Comparison of ENCODE assay signal across 8 mouse cellular contexts in genomic region chr12:3732623-3733265, GRCm38 (mm10).
DNase-seq lines count a peak whose midpoint lies in the region; ATAC-seq lines count a peak whose summit lies in the region.

No protein-coding gene starts in this region.

- 61% methylated on average over 11 of the region's 11 CpGs for WGBS in midbrain, embryonic 13.5 days
- 77% methylated on average over 11 of the region's 11 CpGs for WGBS in midbrain, embryonic 10.5 days
- WGBS in heart, embryonic 16.5 days, result 46% methylated on average over 11 of the region's 11 CpGs
- 52% methylated on average over 11 of the region's 11 CpGs for WGBS in midbrain, embryonic 15.5 days

- H3K4me1 ChIP-seq in midbrain, embryonic 13.5 days (replicated peaks), result 0 out of 2 replicates have a peak, but pooled peaks cover 3% of the 10 kb centered on the region
- peaks cover 8% of the 10 kb centered on the region; the same call in 1 of the 2 replicates for H3K4me1 ChIP-seq in midbrain, embryonic 10.5 days
- peaks cover 11% of the 10 kb centered on the region for H3K4me1 ChIP-seq in heart, embryonic 16.5 days (ENCODE audit: control insufficient read depth, insufficient read depth, low read length)
- H3K4me1 ChIP-seq in midbrain, embryonic 15.5 days, result no peaks in the 10 kb centered on the region

- H3K36me3 ChIP-seq in midbrain, embryonic 13.5 days, result peaks cover 3% of the 10 kb centered on the region; the same call in 1 of the 2 replicates
- no peaks in the 10 kb centered on the region for H3K36me3 ChIP-seq in midbrain, embryonic 10.5 days
- no peaks in the 10 kb centered on the region for H3K36me3 ChIP-seq in heart, embryonic 16.5 days (ENCODE audit: control insufficient read depth, insufficient read depth)
- H3K36me3 ChIP-seq in midbrain, embryonic 15.5 days (replicated peaks), result no peaks in the 10 kb centered on the region

- ATAC-seq in midbrain, embryonic 13.5 days, result peak; percentile 79
- ATAC-seq in heart, embryonic 16.5 days (replicated peaks; ENCODE audit: extremely low read depth, insufficient read depth, low FRiP score), result peak; percentile 70
- peak; percentile 58; the same call in 1 of the 2 replicates for ATAC-seq in midbrain, embryonic 15.5 days (replicated peaks)
- no peak for ATAC-seq in erythroid progenitor cell, adult 5-6 weeks (replicated peaks; ENCODE audit: low FRiP score, poor library complexity, severe bottlenecking)

- DNase-seq in adrenal gland, postnatal 14 days, result peak; percentile 54
- no peak for DNase-seq in adrenal gland, adult 8-10 months
- no peak for DNase-seq in midbrain, embryonic 10.5 days (ENCODE audit: low spot score)
- DNase-seq in embryo, embryonic 11 days, result no peak

- no peaks in the 10 kb centered on the region for H3K9me3 ChIP-seq in midbrain, embryonic 13.5 days
- no peaks in the 10 kb centered on the region for H3K9me3 ChIP-seq in midbrain, embryonic 10.5 days (replicated peaks)
- no peaks in the 10 kb centered on the region for H3K9me3 ChIP-seq in heart, embryonic 16.5 days (replicated peaks; ENCODE audit: control insufficient read depth, low read length)
- no peaks in the 10 kb centered on the region for H3K9me3 ChIP-seq in midbrain, embryonic 15.5 days

- H3K4me2 ChIP-seq in midbrain, embryonic 13.5 days (replicated peaks), result no peak overlapping the region
- H3K4me2 ChIP-seq in heart, embryonic 16.5 days (ENCODE audit: low read depth, low read length), result no peak overlapping the region
- H3K4me2 ChIP-seq in midbrain, embryonic 15.5 days, result no peak overlapping the region

- H3K4me3 ChIP-seq in midbrain, embryonic 13.5 days (replicated peaks), result no peak overlapping the region
- H3K4me3 ChIP-seq in midbrain, embryonic 10.5 days, result no peak overlapping the region
- no peak overlapping the region for H3K4me3 ChIP-seq in heart, embryonic 16.5 days (ENCODE audit: low read length)
- no peak overlapping the region for H3K4me3 ChIP-seq in midbrain, embryonic 15.5 days

- H3K9ac ChIP-seq in midbrain, embryonic 13.5 days (replicated peaks), result no peak overlapping the region
- no peak overlapping the region for H3K9ac ChIP-seq in heart, embryonic 16.5 days (ENCODE audit: low read length)
- no peak overlapping the region for H3K9ac ChIP-seq in midbrain, embryonic 15.5 days

- H3K27me3 ChIP-seq in midbrain, embryonic 13.5 days, result no peaks in the 10 kb centered on the region
- no peaks in the 10 kb centered on the region for H3K27me3 ChIP-seq in midbrain, embryonic 10.5 days (ENCODE audit: low read depth, poor library complexity, severe bottlenecking)
- H3K27me3 ChIP-seq in heart, embryonic 16.5 days (ENCODE audit: control insufficient read depth, insufficient read depth, low read length), result no peaks in the 10 kb centered on the region
- no peaks in the 10 kb centered on the region for H3K27me3 ChIP-seq in midbrain, embryonic 15.5 days (replicated peaks)

- no peak overlapping the region for H3K27ac ChIP-seq in midbrain, embryonic 13.5 days
- H3K27ac ChIP-seq in midbrain, embryonic 10.5 days (replicated peaks), result no peak overlapping the region
- peak overlapping the region; percentile 68 for H3K27ac ChIP-seq in heart, embryonic 16.5 days (ENCODE audit: low read length)
- no peak overlapping the region for H3K27ac ChIP-seq in midbrain, embryonic 15.5 days
